Mouse (Mus musculus): ENCODE measurements around the gene Tnfsf14.

Gene Tnfsf14

GRCm38 (mm10) chr17:57201841-57202724, 8.1 kb upstream of the Tnfsf14 start:
- no peak for DNase-seq (ENCODE audit: low read depth, low spot score)

GRCm38 (mm10) chr17:57198252-57198651, 4.3 kb upstream of the Tnfsf14 start:
- no peak for DNase-seq (ENCODE audit: low read depth, low spot score)

- DNase-seq (ENCODE audit: low read depth, low spot score) = no peak
Measured at GRCm38 (mm10) chr17:57195326-57196010, 1.5 kb upstream of the Tnfsf14 start.

DNA sequence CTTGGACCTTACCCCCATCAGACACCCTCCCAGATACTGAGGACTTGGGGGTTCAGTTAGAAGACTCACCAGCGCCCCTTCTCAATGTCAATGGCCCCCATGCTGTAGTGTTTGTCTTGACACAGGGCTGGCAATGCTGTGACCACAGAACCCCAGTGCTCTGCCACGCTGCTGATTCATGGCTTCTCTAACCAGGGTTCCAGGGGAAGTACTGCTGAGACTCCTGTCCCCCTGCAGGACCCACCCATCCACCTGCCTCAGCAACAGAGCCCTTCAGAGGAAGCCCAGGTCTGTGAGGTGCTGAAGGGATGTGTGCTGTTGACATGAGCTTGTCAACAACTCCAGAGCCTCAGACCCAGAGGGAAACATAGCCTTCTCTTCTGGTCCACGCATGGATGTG, 794 bp upstream of the Tnfsf14 start:
- DNase-seq (ENCODE audit: low read depth, low spot score) = no peak

- DNase-seq (ENCODE audit: low read depth, low spot score) = peak; percentile 63
Measured at GRCm38 (mm10) chr17:57188510-57189192, 5.3 kb downstream of the Tnfsf14 start.

DNA sequence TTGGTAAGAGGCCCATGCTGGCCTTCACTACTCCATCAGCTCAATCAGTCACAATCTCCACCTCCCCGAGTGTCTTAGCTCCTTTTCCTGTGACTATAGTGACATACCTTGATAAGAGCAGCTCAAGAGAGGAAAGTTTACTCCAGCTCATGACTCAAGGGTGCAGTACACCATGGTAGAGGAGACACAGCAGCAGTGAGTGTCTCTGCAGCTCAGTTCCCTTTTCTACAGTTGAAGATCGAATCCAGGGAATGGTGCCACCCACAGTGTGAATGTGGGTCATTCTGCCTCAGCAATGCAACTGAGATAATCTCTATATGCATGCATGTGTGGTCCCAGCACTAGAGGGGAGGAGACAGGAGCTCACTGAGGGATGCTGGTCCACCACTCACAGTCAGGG, 8.3 kb downstream of the Tnfsf14 start:
- no peak for DNase-seq (ENCODE audit: low read depth, low spot score)

DNA sequence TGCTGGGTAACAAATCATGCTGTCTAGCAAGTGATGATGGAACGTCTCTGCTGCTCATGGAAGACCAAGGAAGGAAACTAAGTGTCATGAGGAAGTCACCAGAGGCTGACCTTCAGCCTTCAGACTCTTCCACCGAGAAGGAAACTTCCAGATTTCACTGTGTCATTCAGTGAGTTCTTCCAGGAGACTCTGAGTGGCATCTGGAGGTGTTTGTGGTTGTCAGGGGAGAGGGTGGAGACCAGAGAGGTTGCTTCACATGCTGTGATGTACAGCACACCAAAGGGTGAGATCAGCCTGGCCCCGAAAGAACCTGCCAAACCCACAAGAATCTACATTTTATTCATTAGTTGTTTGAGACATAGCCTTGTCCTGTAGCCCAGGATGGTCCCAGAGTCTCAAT, 11.1 kb downstream of the Tnfsf14 start:
- DNase-seq (ENCODE audit: low read depth, low spot score) = peak; percentile 46

GRCm38 (mm10) chr17:57180363-57180762, 13.6 kb downstream of the Tnfsf14 start:
- DNase-seq (ENCODE audit: low read depth, low spot score) = peak; percentile 66

DNA sequence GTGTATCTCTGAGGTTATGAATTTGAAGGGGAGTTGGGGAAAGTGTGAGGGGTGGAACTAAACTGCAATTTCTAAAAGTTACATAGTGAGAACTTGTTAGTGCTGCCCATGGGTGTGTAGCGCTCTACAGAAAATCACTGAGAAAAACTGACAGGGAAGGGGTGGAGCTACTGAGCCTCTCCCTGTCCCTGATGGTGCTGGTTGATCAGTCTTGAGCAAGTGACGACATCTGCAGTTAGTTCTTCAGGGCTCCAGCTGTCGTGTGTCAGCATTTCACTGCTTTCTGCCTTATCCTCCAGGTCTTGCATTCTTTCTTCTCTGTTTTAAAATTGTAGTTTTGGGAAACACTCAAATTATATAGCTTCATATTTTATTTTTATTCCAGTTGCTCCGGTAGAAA, 20.6 kb downstream of the Tnfsf14 start:
- no peak for DNase-seq (ENCODE audit: low read depth, low spot score)

GRCm38 (mm10) chr17:57172378-57172777, 21.6 kb downstream of the Tnfsf14 start:
- no peak for DNase-seq (ENCODE audit: low read depth, low spot score)

DNA sequence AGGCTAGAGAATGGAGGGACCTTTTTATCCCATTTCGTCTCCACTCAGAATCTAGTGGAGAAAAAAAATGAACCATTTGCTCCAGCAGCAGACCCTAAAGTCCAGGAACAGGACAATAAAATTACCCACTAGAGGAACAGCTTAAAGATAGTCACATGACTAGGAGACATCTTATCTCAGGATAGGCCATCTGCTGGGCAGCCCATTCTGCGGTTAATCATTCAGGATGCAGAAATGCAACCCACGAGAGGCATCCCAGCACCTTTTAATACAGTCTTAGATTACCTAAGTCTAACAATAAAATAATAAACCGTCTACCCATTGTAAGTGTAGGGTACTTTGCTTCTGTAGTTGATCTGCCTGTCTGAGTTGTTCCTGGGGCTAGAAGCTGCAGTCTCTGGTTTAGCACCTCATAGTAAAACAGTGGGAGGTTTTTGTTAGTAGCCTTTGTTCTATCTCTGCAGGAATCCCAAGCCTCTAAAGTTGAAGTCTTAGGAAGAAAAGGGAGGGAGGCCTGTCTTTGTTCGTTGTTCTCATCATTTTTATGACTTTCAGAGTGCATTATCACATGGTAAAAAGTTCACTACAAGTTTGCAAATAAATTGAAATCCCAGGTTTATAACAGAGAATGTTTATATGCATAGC, 23.2 kb downstream of the Tnfsf14 start:
- no peak for DNase-seq (ENCODE audit: low read depth, low spot score)

DNA sequence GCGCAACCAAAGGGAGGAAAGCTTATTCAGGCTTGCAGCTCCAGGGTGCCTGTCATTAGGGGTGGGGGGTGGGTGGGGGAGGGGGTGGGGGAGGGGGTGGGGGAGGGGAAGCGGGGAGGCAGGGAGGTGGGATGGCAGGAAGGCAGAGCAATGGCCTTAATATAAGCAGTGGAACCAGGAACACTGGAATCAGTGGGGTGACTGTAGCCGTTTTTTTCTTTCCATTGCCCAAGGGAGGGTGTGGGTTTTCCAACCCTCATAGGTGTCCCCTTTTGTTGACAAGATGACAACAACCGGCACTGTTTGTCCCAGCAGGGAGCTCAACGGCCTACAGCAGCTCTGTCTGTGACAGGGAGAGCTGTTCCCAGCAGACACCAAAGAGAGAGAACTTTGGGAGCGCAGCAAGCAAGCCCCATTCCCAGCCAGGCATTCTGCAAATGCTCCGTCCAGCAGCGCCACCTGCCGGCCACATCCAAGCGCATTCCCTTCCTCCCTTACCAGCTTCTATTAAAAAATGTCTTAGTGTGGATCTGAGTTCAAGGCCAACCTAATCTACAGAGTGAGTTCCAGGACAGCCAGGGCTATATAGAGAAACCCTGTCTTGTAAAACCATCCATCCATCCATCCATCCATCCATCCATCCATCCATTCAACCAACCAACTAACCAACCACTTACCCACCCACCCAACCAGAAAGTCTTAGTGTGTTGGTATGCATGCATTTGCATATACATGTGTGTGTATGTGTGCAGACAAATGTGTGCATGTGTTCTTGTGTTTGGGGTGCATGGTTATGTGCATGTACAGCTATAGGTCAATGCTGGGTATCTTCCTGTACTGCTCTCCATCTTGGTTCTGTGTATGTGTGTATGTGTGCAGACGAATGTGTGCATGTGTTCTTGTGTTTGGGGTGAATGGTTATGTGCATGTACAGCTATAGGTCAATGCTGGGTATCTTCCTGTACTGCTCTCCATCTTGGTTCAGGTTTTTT, 26.9 kb downstream of the Tnfsf14 start:
- peak; percentile 73 for DNase-seq (ENCODE audit: low read depth, low spot score)

DNA sequence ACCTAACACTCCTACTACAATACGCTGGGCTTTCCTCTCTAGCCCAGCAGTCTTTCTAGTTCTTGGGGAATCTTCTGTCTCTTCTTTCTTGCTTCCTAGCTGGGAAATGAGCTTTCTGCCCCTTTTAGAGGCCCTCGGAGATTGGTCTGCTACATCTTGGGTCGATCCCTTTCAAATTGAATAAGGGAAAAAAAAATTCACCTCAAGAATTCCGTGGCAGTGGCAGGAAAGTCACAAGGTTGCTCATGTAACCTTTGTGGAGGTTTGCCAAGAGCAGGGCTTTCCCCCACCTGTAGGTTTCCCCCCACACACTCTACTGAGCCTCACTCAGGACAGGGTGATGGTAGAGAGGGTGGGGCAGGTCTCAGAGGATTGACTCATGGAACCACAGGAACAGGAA, 40.2 kb downstream of the Tnfsf14 start:
- DNase-seq (ENCODE audit: low read depth, low spot score) = no peak

GRCm38 (mm10) chr17:57153006-57153405, 41.0 kb downstream of the Tnfsf14 start:
- DNase-seq (ENCODE audit: low read depth, low spot score) = no peak

- DNase-seq (ENCODE audit: low read depth, low spot score) = no peak
Measured at GRCm38 (mm10) chr17:57148994-57149803, 44.8 kb downstream of the Tnfsf14 start, which contains the start of gene Cd70. Cd70 (minus strand) TSS chr17:57149777.

GRCm38 (mm10) chr17:57148343-57148742, 45.6 kb downstream of the Tnfsf14 start:
- DNase-seq (ENCODE audit: low read depth, low spot score) = no peak

DNA sequence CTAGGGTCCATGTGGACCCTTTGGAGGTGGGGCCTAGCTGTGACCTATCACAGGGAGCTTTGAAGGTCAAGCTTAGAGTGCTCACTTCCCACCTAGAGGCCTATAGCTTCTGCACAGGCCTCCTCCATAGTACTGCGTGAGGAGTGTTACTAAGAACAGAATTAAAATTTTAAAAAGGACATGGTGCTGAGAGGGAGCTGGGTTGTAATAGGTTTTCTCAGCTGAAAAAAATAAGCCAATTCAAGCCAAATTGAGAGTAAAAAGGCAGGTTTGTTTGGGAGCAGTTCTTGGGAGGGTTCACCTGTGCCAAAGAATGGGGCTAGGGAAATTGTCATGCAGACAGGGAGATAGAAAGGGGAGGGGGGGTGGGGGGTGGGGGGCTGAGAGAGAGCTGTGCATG, 48.9 kb downstream of the Tnfsf14 start:
- DNase-seq (ENCODE audit: low read depth, low spot score) = no peak

DNA sequence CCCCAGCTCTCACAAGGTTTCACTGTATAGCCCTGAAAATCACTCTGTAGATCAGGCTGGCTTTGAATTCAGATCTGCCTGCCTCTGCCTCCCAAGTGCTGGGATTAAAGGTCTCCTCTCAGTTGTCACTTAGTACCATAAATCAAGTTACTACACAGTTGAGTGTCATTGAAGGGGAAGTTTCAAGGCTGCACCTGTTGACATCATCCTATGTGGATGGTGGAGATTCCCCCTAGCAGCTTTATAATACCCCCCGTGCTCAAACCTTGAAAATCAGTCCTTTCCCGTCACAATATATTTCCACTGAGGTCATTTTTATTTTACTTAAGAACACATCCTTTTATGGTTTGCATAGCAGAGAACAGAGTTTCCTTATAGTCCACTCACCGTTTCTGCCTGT, 50.3 kb downstream of the Tnfsf14 start:
- DNase-seq (ENCODE audit: low read depth, low spot score) = no peak

- DNase-seq (ENCODE audit: low read depth, low spot score) = no peak
Measured at GRCm38 (mm10) chr17:57139708-57140107, 54.3 kb downstream of the Tnfsf14 start.

Measured in CD4-positive helper T cell, adult 2 months (primary cell).